Mouse (Mus musculus) erythroblast, embryonic 14.5 days (primary cell): ENCODE data around the gene Rita1.

Experiments used
- GATA1 ChIP-seq: IDR thresholded peaks from 2 replicates; pipeline ENCODE4 v1.6.1; 2012; ENCODE audit warnings: low read length, inconsistent platforms, mixed read lengths
- TAL1 ChIP-seq: IDR thresholded peaks from 3 replicates; pipeline ENCODE4 v1.6.1; 2012; ENCODE audit warnings: low read length, inconsistent platforms, mixed read lengths

- TF ChIP-seq GATA1: no peak
- TF ChIP-seq TAL1: no peak
Observed at GRCm38 (mm10) chr5:120653873-120654272, 41.5 kb upstream of the Rita1 start.
